Mouse (Mus musculus): ENCODE measurements at regions not wholly inside any gene's neighbourhood (a gene's known extent, or its start where the extent isn't known, plus 50 kb on each side); places are given as distances from the start of the nearest gene placed in this dataset.
A peak's percentile ranks its signal among the peaks of the same experiment; 100 is the strongest.

- H3K4me2 ChIP-seq (ENCODE audit: low read depth, low read length, poor library complexity, severe bottlenecking), result no peak overlapping the region
- H3K4me1 ChIP-seq (ENCODE audit: insufficient read depth, low read length), result no peaks in the 10 kb centered on the region
- no peak for TF ChIP-seq CTCF (IDR thresholded peaks at IDR 0.05)
- no peaks in the 10 kb centered on the region for H3K36me3 ChIP-seq (ENCODE audit: insufficient read depth, low read length)
- H3K4me3 ChIP-seq (ENCODE audit: low read depth, low read length), result no peak overlapping the region
- no peak overlapping the region for H3K27ac ChIP-seq (ENCODE audit: low read depth, low read length)
- ATAC-seq (ENCODE audit: low FRiP score) (no peak), DNase-seq (ENCODE audit: low spot score) (no peak)
- no peak overlapping the region for H3K9ac ChIP-seq (replicated peaks; ENCODE audit: low read length, poor library complexity, severe bottlenecking)
- WGBS, result 90% methylated on average over 7 of the region's 7 CpGs
- H3K27me3 ChIP-seq (ENCODE audit: insufficient read depth, low read length), result no peaks in the 10 kb centered on the region
- no peaks in the 10 kb centered on the region for H3K9me3 ChIP-seq (ENCODE audit: low read length)
Observed at GRCm38 (mm10) chr15:96521125-96521455, 60.4 kb upstream of the Scaf11 start.

- DNase-seq (ENCODE audit: low spot score), result no peak
- WGBS, result 78% methylated on average over 18 of the region's 18 CpGs
- no peaks in the 10 kb centered on the region for H3K4me1 ChIP-seq (ENCODE audit: insufficient read depth, low read length)
- H3K9ac ChIP-seq (replicated peaks; ENCODE audit: low read length, poor library complexity, severe bottlenecking), result no peak overlapping the region
- ATAC-seq (ENCODE audit: low FRiP score), result no peak
- H3K27ac ChIP-seq (ENCODE audit: low read depth, low read length), result no peak overlapping the region
- H3K36me3 ChIP-seq (ENCODE audit: insufficient read depth, low read length), result no peaks in the 10 kb centered on the region
- peak; percentile 48 for TF ChIP-seq CTCF (IDR thresholded peaks at IDR 0.05)
- H3K4me3 ChIP-seq (ENCODE audit: low read depth, low read length), result no peak overlapping the region
- no peaks in the 10 kb centered on the region for H3K27me3 ChIP-seq (ENCODE audit: insufficient read depth, low read length)
- H3K9me3 ChIP-seq (ENCODE audit: low read length), result no peaks in the 10 kb centered on the region
- no peak overlapping the region for H3K4me2 ChIP-seq (ENCODE audit: low read depth, low read length, poor library complexity, severe bottlenecking)
Observed at GRCm38 (mm10) chr15:96520412-96521124, 59.9 kb upstream of the Scaf11 start.

- no peaks in the 10 kb centered on the region for H3K9me3 ChIP-seq (ENCODE audit: low read length)
- no peak overlapping the region for H3K9ac ChIP-seq (replicated peaks; ENCODE audit: low read length, poor library complexity, severe bottlenecking)
- no peak for DNase-seq (ENCODE audit: low spot score)
- ATAC-seq (ENCODE audit: low FRiP score), result no peak
- no peaks in the 10 kb centered on the region for H3K36me3 ChIP-seq (ENCODE audit: insufficient read depth, low read length)
- no peak for TF ChIP-seq CTCF (IDR thresholded peaks at IDR 0.05)
- no peak overlapping the region for H3K4me2 ChIP-seq (ENCODE audit: low read depth, low read length, poor library complexity, severe bottlenecking)
- no peaks in the 10 kb centered on the region for H3K27me3 ChIP-seq (ENCODE audit: insufficient read depth, low read length)
- no peaks in the 10 kb centered on the region for H3K4me1 ChIP-seq (ENCODE audit: insufficient read depth, low read length)
- no peak overlapping the region for H3K4me3 ChIP-seq (ENCODE audit: low read depth, low read length)
- 74% methylated on average over 10 of the region's 10 CpGs for WGBS
- no peak overlapping the region for H3K27ac ChIP-seq (ENCODE audit: low read depth, low read length)
Observed at GRCm38 (mm10) chr15:96518156-96518555, 57.5 kb upstream of the Scaf11 start.

- Histone ChIP-seq H3K4me2 (ENCODE audit: low read depth, low read length, poor library complexity, severe bottlenecking) (no peak overlapping the region), H3K9me3 (ENCODE audit: low read length) (no peaks in the 10 kb centered on the region), H3K27me3 (ENCODE audit: insufficient read depth, low read length) (no peaks in the 10 kb centered on the region), H3K27ac (ENCODE audit: low read depth, low read length) (no peak overlapping the region), H3K9ac (replicated peaks; ENCODE audit: low read length, poor library complexity, severe bottlenecking) (no peak overlapping the region), H3K36me3 (ENCODE audit: insufficient read depth, low read length) (no peaks in the 10 kb centered on the region), H3K4me3 (ENCODE audit: low read depth, low read length) (no peak overlapping the region), H3K4me1 (ENCODE audit: insufficient read depth, low read length) (no peaks in the 10 kb centered on the region)
- DNase-seq (ENCODE audit: low spot score), result no peak
- TF ChIP-seq CTCF (IDR thresholded peaks at IDR 0.05), result no peak
- 79% methylated on average over 2 of the region's 2 CpGs for WGBS
- no peak for ATAC-seq (ENCODE audit: low FRiP score)
Observed at GRCm38 (mm10) chr15:96515620-96516019, 55.0 kb upstream of the Scaf11 start.

GRCm38 (mm10) chr15:96512636-96513035, 52.0 kb upstream of the Scaf11 start:
- no peaks in the 10 kb centered on the region for H3K27me3 ChIP-seq (ENCODE audit: insufficient read depth, low read length)

More at GRCm38 (mm10) chr15:96512636-96513035, 52.0 kb upstream of the Scaf11 start:
- no peak for DNase-seq (ENCODE audit: low spot score)
- no peaks in the 10 kb centered on the region for H3K36me3 ChIP-seq (ENCODE audit: insufficient read depth, low read length)
- no peak overlapping the region for H3K9ac ChIP-seq (replicated peaks; ENCODE audit: low read length, poor library complexity, severe bottlenecking)
- no peak for TF ChIP-seq CTCF (IDR thresholded peaks at IDR 0.05)
- no peak overlapping the region for H3K27ac ChIP-seq (ENCODE audit: low read depth, low read length)
- no peaks in the 10 kb centered on the region for H3K9me3 ChIP-seq (ENCODE audit: low read length)
- H3K4me3 ChIP-seq (ENCODE audit: low read depth, low read length), result no peak overlapping the region
- ATAC-seq (ENCODE audit: low FRiP score), result no peak
- 72% methylated on average over 1 of the region's 1 CpGs for WGBS
- H3K4me2 ChIP-seq (ENCODE audit: low read depth, low read length, poor library complexity, severe bottlenecking), result no peak overlapping the region
- H3K4me1 ChIP-seq (ENCODE audit: insufficient read depth, low read length), result no peaks in the 10 kb centered on the region

Measured in midbrain, postnatal 0 days (tissue).